Mouse (Mus musculus): ENCODE data around the gene Drd4. TPM values are rescaled to one million over a fixed set of nuclear protein-coding genes. Genes with fewer than 3 reads are reported as not detected.
A peak's percentile ranks its signal among the peaks of the same experiment; 100 is the strongest.
"Not testable (repeated sequence)": the region's sequence is repeated elsewhere in the genome, so short reads cannot be mapped to it uniquely, and the experiment has no call there.

Drd4 gene
- 0.16 and 0.17 TPM in 2 replicates for polyA plus RNA-seq (2014; fragmentation: Nextera tagmentation; extraction: Ambion mirVana)

DNA sequence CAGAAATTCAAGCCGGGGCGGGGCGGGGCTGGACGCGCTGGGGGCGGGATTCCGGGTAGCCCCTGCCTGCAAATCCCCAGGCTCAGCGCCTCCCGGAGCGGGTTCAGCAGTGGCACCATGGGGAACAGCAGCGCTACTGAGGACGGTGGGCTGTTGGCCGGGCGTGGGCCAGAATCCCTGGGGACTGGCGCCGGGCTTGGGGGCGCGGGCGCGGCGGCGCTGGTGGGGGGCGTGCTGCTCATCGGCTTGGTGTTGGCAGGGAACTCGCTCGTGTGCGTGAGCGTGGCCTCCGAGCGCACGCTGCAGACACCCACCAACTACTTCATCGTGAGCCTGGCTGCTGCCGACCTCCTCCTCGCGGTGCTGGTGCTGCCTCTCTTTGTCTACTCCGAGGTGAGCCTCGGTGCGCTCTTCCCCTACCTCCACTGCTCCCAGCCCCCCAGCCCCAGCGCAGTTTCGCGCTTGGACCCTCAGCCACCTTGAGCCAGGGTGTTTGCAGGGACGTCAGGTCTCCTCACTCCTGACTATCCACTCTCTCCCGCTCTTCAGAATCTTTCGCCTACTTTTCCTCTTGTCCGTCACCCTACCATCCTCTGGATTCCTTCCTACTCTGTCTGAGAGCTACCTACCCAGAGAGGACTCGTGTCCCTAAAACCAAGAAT lies at the start of gene Drd4:
Drd4 (plus strand) TSS at position 86 of the 662 bp plus-strand sequence.
- no peak within 1 kb of the TSS for H3K27ac ChIP-seq (ENCODE audit: low read depth, low read length)
- peaks cover 66% of the 10 kb centered on the region for H3K27me3 ChIP-seq (replicated peaks; ENCODE audit: control insufficient read depth, insufficient read depth, low read length)
- H3K4me1 ChIP-seq (replicated peaks; ENCODE audit: control insufficient read depth, insufficient read depth, low read length) = peaks cover 9% of the 10 kb centered on the region
- H3K9me3 ChIP-seq (ENCODE audit: control insufficient read depth, low read length) = no peaks in the 10 kb centered on the region
- 0 out of 2 replicates have a peak, but pooled peaks have one; percentile 39 for ATAC-seq (replicated peaks; ENCODE audit: low FRiP score)
- H3K4me2 ChIP-seq = peak within 1 kb of the TSS; percentile 73
- H3K4me3 ChIP-seq (ENCODE audit: low read depth, low read length) = peak within 1 kb of the TSS; percentile 46
- peak within 1 kb of the TSS; percentile 47; the same call in 1 of the 2 replicates for H3K9ac ChIP-seq (ENCODE audit: low read depth, low read length)
- 3% methylated on average over 46 of the region's 46 CpGs for WGBS
- H3K36me3 ChIP-seq (ENCODE audit: control insufficient read depth, insufficient read depth, low read length) = no peaks in the 10 kb centered on the region
- peak; percentile 62 for DNase-seq (ENCODE audit: low spot score)

GRCm38 (mm10) chr7:141250486-141250885 lies 41.3 kb upstream of the Drd4 start:
- not testable (repeated sequence) for H3K4me3 ChIP-seq (ENCODE audit: low read depth, low read length); H3K9ac ChIP-seq (ENCODE audit: low read depth, low read length); H3K9me3 ChIP-seq (ENCODE audit: control insufficient read depth, low read length); H3K27me3 ChIP-seq (replicated peaks; ENCODE audit: control insufficient read depth, insufficient read depth, low read length); ATAC-seq (replicated peaks; ENCODE audit: low FRiP score); H3K27ac ChIP-seq (ENCODE audit: low read depth, low read length); DNase-seq (ENCODE audit: low spot score); H3K4me2 ChIP-seq; H3K4me1 ChIP-seq (replicated peaks; ENCODE audit: control insufficient read depth, insufficient read depth, low read length)
- H3K36me3 ChIP-seq (ENCODE audit: control insufficient read depth, insufficient read depth, low read length) = peaks cover 63% of the 10 kb centered on the region
- WGBS = 92% methylated on average over 4 of the region's 4 CpGs

GRCm38 (mm10) chr7:141256159-141256558 lies 35.6 kb upstream of the Drd4 start:
- DNase-seq (ENCODE audit: low spot score) (no peak), ATAC-seq (replicated peaks; ENCODE audit: low FRiP score) (no peak)
- H3K9me3 ChIP-seq (ENCODE audit: control insufficient read depth, low read length) = no peaks in the 10 kb centered on the region
- WGBS = 86% methylated on average over 10 of the region's 10 CpGs
- H3K36me3 ChIP-seq (ENCODE audit: control insufficient read depth, insufficient read depth, low read length) = peaks cover 80% of the 10 kb centered on the region
- no peak overlapping the region for H3K4me2 ChIP-seq
- H3K27ac ChIP-seq (ENCODE audit: low read depth, low read length) = no peak overlapping the region
- H3K9ac ChIP-seq (ENCODE audit: low read depth, low read length) = no peak overlapping the region
- H3K27me3 ChIP-seq (replicated peaks; ENCODE audit: control insufficient read depth, insufficient read depth, low read length) = no peaks in the 10 kb centered on the region
- H3K4me1 ChIP-seq (replicated peaks; ENCODE audit: control insufficient read depth, insufficient read depth, low read length) = no peaks in the 10 kb centered on the region
- H3K4me3 ChIP-seq (ENCODE audit: low read depth, low read length) = no peak overlapping the region

GRCm38 (mm10) chr7:141261480-141261879 lies 30.3 kb upstream of the Drd4 start:
- Histone ChIP-seq H3K9me3 (ENCODE audit: control insufficient read depth, low read length) (no peaks in the 10 kb centered on the region), H3K4me2 (no peak overlapping the region), H3K4me1 (replicated peaks; ENCODE audit: control insufficient read depth, insufficient read depth, low read length) (peaks cover 14% of the 10 kb centered on the region), H3K27ac (ENCODE audit: low read depth, low read length) (no peak overlapping the region), H3K27me3 (replicated peaks; ENCODE audit: control insufficient read depth, insufficient read depth, low read length) (no peaks in the 10 kb centered on the region), H3K4me3 (ENCODE audit: low read depth, low read length) (no peak overlapping the region), H3K9ac (ENCODE audit: low read depth, low read length) (no peak overlapping the region), H3K36me3 (ENCODE audit: control insufficient read depth, insufficient read depth, low read length) (peaks cover 73% of the 10 kb centered on the region)
- DNase-seq (ENCODE audit: low spot score) (no peak), ATAC-seq (replicated peaks; ENCODE audit: low FRiP score) (no peak)
- 89% methylated on average over 3 of the region's 3 CpGs for WGBS

DNA sequence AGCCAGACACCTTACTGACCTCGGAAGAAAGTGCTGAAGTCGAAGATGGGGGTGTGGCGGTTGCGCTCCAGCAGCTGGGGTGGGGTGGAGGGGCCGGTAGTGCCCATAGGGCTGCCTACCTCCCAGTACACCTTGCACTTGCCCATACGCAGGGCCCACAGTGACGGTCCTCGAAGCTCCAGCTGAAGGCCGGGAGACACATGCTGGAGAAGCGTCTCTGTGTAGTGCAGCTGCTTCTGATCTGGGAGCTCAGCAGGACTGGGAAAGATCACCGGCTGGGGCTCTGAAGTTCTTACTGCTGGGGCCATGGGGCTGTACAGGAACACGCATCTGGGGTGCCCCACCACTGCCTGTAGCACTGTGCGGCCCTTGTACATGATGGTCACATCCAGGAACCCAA lies 28.2 kb upstream of the Drd4 start:
- Histone ChIP-seq H3K9ac (ENCODE audit: low read depth, low read length) (no peak overlapping the region), H3K4me1 (replicated peaks; ENCODE audit: control insufficient read depth, insufficient read depth, low read length) (peaks cover 16% of the 10 kb centered on the region), H3K36me3 (ENCODE audit: control insufficient read depth, insufficient read depth, low read length) (peaks cover 51% of the 10 kb centered on the region), H3K27ac (ENCODE audit: low read depth, low read length) (no peak overlapping the region), H3K27me3 (replicated peaks; ENCODE audit: control insufficient read depth, insufficient read depth, low read length) (no peaks in the 10 kb centered on the region), H3K4me2 (no peak overlapping the region), H3K9me3 (ENCODE audit: control insufficient read depth, low read length) (no peaks in the 10 kb centered on the region), H3K4me3 (ENCODE audit: low read depth, low read length) (no peak overlapping the region)
- DNase-seq (ENCODE audit: low spot score) (no peak), ATAC-seq (replicated peaks; ENCODE audit: low FRiP score) (no peak)
- WGBS = 88% methylated on average over 13 of the region's 13 CpGs

GRCm38 (mm10) chr7:141264041-141264700 lies 27.6 kb upstream of the Drd4 start:
- no peak for DNase-seq (ENCODE audit: low spot score)
- Histone ChIP-seq H3K27me3 (replicated peaks; ENCODE audit: control insufficient read depth, insufficient read depth, low read length) (no peaks in the 10 kb centered on the region), H3K36me3 (ENCODE audit: control insufficient read depth, insufficient read depth, low read length) (peaks cover 46% of the 10 kb centered on the region), H3K27ac (ENCODE audit: low read depth, low read length) (no peak overlapping the region), H3K9ac (ENCODE audit: low read depth, low read length) (no peak overlapping the region), H3K4me1 (replicated peaks; ENCODE audit: control insufficient read depth, insufficient read depth, low read length) (peaks cover 16% of the 10 kb centered on the region), H3K9me3 (ENCODE audit: control insufficient read depth, low read length) (no peaks in the 10 kb centered on the region), H3K4me3 (ENCODE audit: low read depth, low read length) (no peak overlapping the region), H3K4me2 (no peak overlapping the region; the same call in 1 of the 2 replicates)
- ATAC-seq (replicated peaks; ENCODE audit: low FRiP score) = no peak
- WGBS = 77% methylated on average over 11 of the region's 11 CpGs

- peaks cover 39% of the 10 kb centered on the region for H3K36me3 ChIP-seq (ENCODE audit: control insufficient read depth, insufficient read depth, low read length)
- peaks cover 16% of the 10 kb centered on the region for H3K4me1 ChIP-seq (replicated peaks; ENCODE audit: control insufficient read depth, insufficient read depth, low read length)
- no peaks in the 10 kb centered on the region for H3K27me3 ChIP-seq (replicated peaks; ENCODE audit: control insufficient read depth, insufficient read depth, low read length)
- DNase-seq (ENCODE audit: low spot score) (no peak), ATAC-seq (replicated peaks; ENCODE audit: low FRiP score) (peak; percentile 67)
- H3K9ac ChIP-seq (ENCODE audit: low read depth, low read length) = no peak overlapping the region
- H3K9me3 ChIP-seq (ENCODE audit: control insufficient read depth, low read length) = no peaks in the 10 kb centered on the region
- H3K4me2 ChIP-seq = peak overlapping the region; percentile 73
- H3K27ac ChIP-seq (ENCODE audit: low read depth, low read length) = no peak overlapping the region
- peak overlapping the region; percentile 64 for H3K4me3 ChIP-seq (ENCODE audit: low read depth, low read length)
- WGBS = 23% methylated on average over 12 of the region's 12 CpGs
Measured at GRCm38 (mm10) chr7:141264761-141265410, 26.9 kb upstream of the Drd4 start.

GRCm38 (mm10) chr7:141265411-141265738 lies 26.4 kb upstream of the Drd4 start:
- H3K9me3 ChIP-seq (ENCODE audit: control insufficient read depth, low read length) = no peaks in the 10 kb centered on the region
- H3K4me1 ChIP-seq (replicated peaks; ENCODE audit: control insufficient read depth, insufficient read depth, low read length) = peaks cover 16% of the 10 kb centered on the region
- WGBS = 40% methylated on average over 11 of the region's 11 CpGs
- H3K4me3 ChIP-seq (ENCODE audit: low read depth, low read length) = peak overlapping the region; percentile 64
- H3K27me3 ChIP-seq (replicated peaks; ENCODE audit: control insufficient read depth, insufficient read depth, low read length) = no peaks in the 10 kb centered on the region
- DNase-seq (ENCODE audit: low spot score) (no peak), ATAC-seq (replicated peaks; ENCODE audit: low FRiP score) (0 out of 2 replicates have a peak, but pooled peaks have one; percentile 11)
- H3K9ac ChIP-seq (ENCODE audit: low read depth, low read length) = no peak overlapping the region
- no peak overlapping the region for H3K27ac ChIP-seq (ENCODE audit: low read depth, low read length)
- H3K36me3 ChIP-seq (ENCODE audit: control insufficient read depth, insufficient read depth, low read length) = peaks cover 34% of the 10 kb centered on the region
- H3K4me2 ChIP-seq = peak overlapping the region; percentile 73
